Mouse (Mus musculus): ENCODE results near the gene Drd4. TPM values are rescaled to one million over a fixed set of nuclear protein-coding genes. Genes with fewer than 3 reads are reported as not detected.

Gene Drd4
- total and polyA plus RNA-seq, 3 experiments = not detected

DNA sequence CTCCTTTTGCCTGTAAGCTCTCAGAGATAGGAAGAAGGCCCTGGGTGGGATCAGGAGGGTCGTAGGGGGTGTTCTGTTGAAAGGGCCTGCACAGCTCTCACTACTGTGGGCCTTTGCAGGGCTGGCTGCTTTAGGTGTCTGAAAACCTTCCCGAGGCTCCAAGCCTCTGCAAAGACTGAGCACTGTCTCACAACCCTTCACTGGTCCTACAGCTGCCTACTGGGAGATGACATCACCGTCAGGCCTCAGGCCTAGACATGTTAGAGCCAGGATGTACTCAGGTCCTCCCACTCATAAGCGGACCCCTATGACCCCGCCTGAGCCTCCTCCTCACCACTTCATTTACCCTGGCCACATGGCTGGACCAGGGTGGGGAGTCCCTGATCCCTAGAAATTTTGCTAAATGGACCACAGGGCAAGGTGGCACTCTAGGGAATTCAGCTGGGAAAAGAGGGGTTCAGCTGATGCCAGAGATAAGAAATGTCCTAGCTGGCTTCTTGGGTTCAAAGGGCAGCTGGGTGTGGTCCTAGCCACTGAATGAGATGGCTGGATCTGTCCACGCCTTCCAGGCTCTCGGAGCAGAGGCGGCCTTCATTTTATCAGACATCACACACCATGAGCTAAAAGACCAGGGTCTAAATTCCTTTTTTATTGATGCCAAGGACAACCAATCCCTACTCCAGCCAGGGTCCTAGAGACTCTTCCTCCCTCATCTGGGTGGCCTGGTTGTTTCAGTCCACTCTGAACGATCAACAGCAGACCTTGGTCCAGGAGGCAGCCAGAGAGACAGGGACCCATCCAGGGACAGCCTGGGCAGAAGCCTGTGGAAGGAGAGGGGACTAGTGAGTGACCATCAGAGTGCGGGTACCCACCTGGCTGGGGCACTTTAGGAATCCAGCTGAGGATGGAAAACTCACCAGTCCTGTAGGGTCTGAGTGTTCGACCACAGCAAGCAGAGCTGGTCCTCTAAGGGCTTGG is 13.8 kb upstream of the Drd4 start (continued):
- no peak for TF ChIP-seq MAZ (IDR thresholded peaks at IDR 0.05; ENCODE audit: low read depth, low read length)

DNA sequence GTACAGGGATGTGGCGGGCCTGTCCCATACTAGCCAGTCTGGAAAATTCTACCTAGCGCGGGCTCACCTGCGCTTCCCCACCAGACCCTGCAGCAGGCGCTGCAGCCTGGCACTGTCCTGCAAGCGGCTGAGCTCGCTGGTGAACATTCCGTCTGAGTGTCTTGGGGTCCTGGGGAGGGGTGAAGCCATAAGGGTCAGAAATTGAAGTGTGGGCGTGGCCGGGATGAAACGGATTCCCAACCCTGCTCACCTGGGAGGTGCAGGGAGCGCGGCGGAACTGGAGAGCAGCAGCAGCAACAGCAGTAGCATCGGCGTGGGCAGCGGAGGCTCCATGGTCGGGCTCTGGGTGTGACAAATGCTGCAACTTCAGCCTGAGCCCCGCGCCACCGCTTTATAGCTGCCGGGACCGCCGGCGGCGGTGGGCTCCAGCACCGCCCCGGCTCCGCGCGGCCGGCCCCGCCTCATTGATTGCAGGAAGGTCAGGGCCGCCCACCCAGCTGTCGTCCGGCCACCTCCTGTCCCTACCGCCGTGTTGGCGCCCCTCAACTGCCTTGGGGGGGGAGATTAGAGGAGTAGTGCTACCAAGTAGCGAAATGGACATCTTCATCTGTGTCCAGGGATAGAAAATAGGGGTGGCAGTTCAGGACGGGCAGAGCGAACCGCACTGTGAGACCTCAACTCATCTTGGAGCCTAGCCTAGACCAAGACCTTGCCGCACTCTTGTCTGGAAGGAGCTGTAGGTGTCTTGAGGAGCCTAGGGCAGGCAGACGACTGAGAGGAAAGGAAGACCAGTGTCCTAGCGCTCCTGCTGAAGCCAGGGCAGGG is 12.8 kb upstream of the Drd4 start, which contains the start of gene Sct:
Gene Sct (minus strand): TSS at position 368 of the 825 bp plus-strand sequence.
- H3K27me3 ChIP-seq (replicated peaks) = no peaks in the 10 kb centered on the region
- dilution Hi-C loops (cut with MboI; ENCODE audit: extremely low pct_ligation_motif_present, extremely low pct_unique_long_range_greater_than_20kb, low sequenced_read_pairs) (no loop called here), in situ Hi-C loops (cut with MboI; ENCODE audit: low pct_ligation_motif_present, low pct_unique_long_range_greater_than_20kb, low sequenced_read_pairs) (loop anchor here (5.0 kb wide), 1 partner anchor 38 kb away; no protein-coding TSS in a partner anchor)
- no peak within 1 kb of the TSS for H3K4me3 ChIP-seq (replicated peaks in 1 of 3; ENCODE audit: low read depth in 2 of 3, low read length in 2 of 3, poor library complexity in 1 of 3)
- no peaks in the 10 kb centered on the region for H3K79me2 ChIP-seq (replicated peaks; ENCODE audit: control insufficient read depth, extremely low read depth, insufficient read depth, poor library complexity, severe bottlenecking)
- H3K36me3 ChIP-seq (replicated peaks in 1 of 2; ENCODE audit: control insufficient read depth in 1 of 2, insufficient read depth in 1 of 2, low read length in 1 of 2) = peaks cover 0 to 1% of the 10 kb centered on the region in 2 experiments
- no peak within 1 kb of the TSS for H3K9ac ChIP-seq (ENCODE audit: insufficient read depth, low read depth)
- H3K9me3 ChIP-seq (replicated peaks; ENCODE audit: low read length) = no peaks in the 10 kb centered on the region
- H3K27ac ChIP-seq (ENCODE audit: insufficient read depth, low read depth) = peak within 1 kb of the TSS; percentile 93
- peaks cover 51 to 85% of the 10 kb centered on the region in 2 experiments for H3K4me1 ChIP-seq (ENCODE audit: control insufficient read depth in 1 of 2, insufficient read depth in 2 of 2)
- TF ChIP-seq BHLHE40 (IDR thresholded peaks at IDR 0.05; ENCODE audit: low read depth, low read length) (no peak), ZNF384 (IDR thresholded peaks at IDR 0.05; ENCODE audit: low read depth, low read length) (no peak), ZKSCAN1 (IDR thresholded peaks at IDR 0.05; ENCODE audit: borderline replicate concordance, low read depth, low read length) (no peak), MEF2A (IDR thresholded peaks at IDR 0.05; ENCODE audit: borderline replicate concordance, low read depth, low read length) (no peak), CHD2 (IDR thresholded peaks at IDR 0.05; ENCODE audit: low read length) (no peak), MYC (IDR thresholded peaks at IDR 0.05; ENCODE audit: low read depth, low read length) (no peak), ELF1 (IDR thresholded peaks at IDR 0.05; ENCODE audit: low read depth, low read length) (no peak), MXI1 (IDR thresholded peaks at IDR 0.05; ENCODE audit: low read depth, low read length) (no peak), NELFE (IDR thresholded peaks at IDR 0.05; ENCODE audit: low read depth, low read length) (no peak), MAX (IDR thresholded peaks at IDR 0.05; ENCODE audit: low read length) (no peak), ZMIZ1 (IDR thresholded peaks at IDR 0.05; ENCODE audit: low read depth, low read length) (no peak), TCF12 (IDR thresholded peaks at IDR 0.05; ENCODE audit: low read depth, low read length) (no peak), GABPA (IDR thresholded peaks at IDR 0.05; ENCODE audit: insufficient replicate concordance, low read depth, low read length) (no peak), RAD21 (IDR thresholded peaks at IDR 0.05; ENCODE audit: low read depth, low read length) (no peak), MAFK (IDR thresholded peaks at IDR 0.05; ENCODE audit: insufficient replicate concordance, low read length) (no peak), TBP (conservative IDR thresholded peaks at IDR 0.05; ENCODE audit: low read depth, low read length) (no peak), E2F4 (IDR thresholded peaks at IDR 0.05; ENCODE audit: insufficient replicate concordance, low read depth, low read length) (no peak), USF2 (conservative IDR thresholded peaks at IDR 0.05; ENCODE audit: low read depth, low read length) (no peak)
- DNase-seq (ENCODE audit: extremely low read depth) = no peak
- 0 out of 2 replicates have a peak within 1 kb of the TSS, but pooled peaks have one; percentile 17 for H3K4me2 ChIP-seq (ENCODE audit: insufficient read depth, low read depth, poor library complexity, severe bottlenecking)
